Mouse (Mus musculus) liver, postnatal 0 days (tissue): ENCODE measurements around the gene Nphs2. TPM values are rescaled to one million over a fixed set of nuclear protein-coding genes. Genes with fewer than 3 reads are reported as not detected.
"Not testable (repeated sequence)": the region's sequence is repeated elsewhere in the genome, so short reads cannot be mapped to it uniquely, and the experiment has no call there.

Source experiments
- ATAC-seq: fragments of 200-750 bp; cut with Nextera tagmentation; 2 replicates; pipeline ENCODE4 v1.8.0; 2017; ENCODE audit warnings: mild to moderate bottlenecking, moderate library complexity
- DNase-seq: peaks from one replicate; pipeline ENCODE4 v3.0.0-alpha.2; 2016
- H3K27ac ChIP-seq: fragments of 300-500 bp; sonication (generic); 2 replicates; pipeline ENCODE4 v1.5.1; 2014; ENCODE audit warnings: antibody characterized with exemption, moderate library complexity, mild to moderate bottlenecking, low read depth
- H3K27me3 ChIP-seq: fragments of 300-500 bp; sonication (generic); 2 replicates; pipeline ENCODE4 v1.6.1; 2014; ENCODE audit warnings: low read length, control low read depth, mixed read lengths; ENCODE audit not compliant: insufficient read depth
- H3K36me3 ChIP-seq: fragments of 300-500 bp; sonication (generic); replicated peaks from 2 replicates; pipeline ENCODE4 v1.6.1; 2014; ENCODE audit warnings: mild to moderate bottlenecking, control low read depth, low read length, moderate library complexity, mixed read lengths; ENCODE audit not compliant: insufficient read depth
- H3K4me1 ChIP-seq: fragments of 300-500 bp; sonication (generic); 2 replicates; pipeline ENCODE4 v1.6.1; 2014; ENCODE audit warnings: antibody characterized with exemption, mild to moderate bottlenecking, control low read depth; ENCODE audit not compliant: insufficient read depth
- H3K4me2 ChIP-seq: fragments of 300-500 bp; sonication (generic); 2 replicates; pipeline ENCODE4 v1.6.1; 2014; ENCODE audit warnings: low read depth, mild to moderate bottlenecking, low read length, moderate library complexity, mixed read lengths
- H3K4me3 ChIP-seq: fragments of 300-500 bp; sonication (generic); 2 replicates; pipeline ENCODE4 v1.5.1; 2014; ENCODE audit warnings: low read depth, low read length
- H3K9ac ChIP-seq: fragments of 300-500 bp; sonication (generic); replicated peaks from 2 replicates; pipeline ENCODE4 v1.6.1; 2014; ENCODE audit warnings: mild to moderate bottlenecking, moderate library complexity
- H3K9me3 ChIP-seq: fragments of 300-500 bp; sonication (generic); 2 replicates; pipeline ENCODE4 v1.6.1; 2016; ENCODE audit warnings: mild to moderate bottlenecking, control low read depth, low read length, mixed read lengths
- CTCF ChIP-seq: sonication (generic); IDR thresholded peaks from 2 replicates; pipeline ENCODE4 v1.5.1; 2016; ENCODE audit warnings: antibody characterized with exemption, low read depth
- EP300 ChIP-seq: IDR thresholded peaks from 2 replicates; pipeline ENCODE4 v1.6.1; 2016; ENCODE audit warnings: antibody characterized with exemption, low read depth, mild to moderate bottlenecking
- WGBS: fragments of 180-500 bp; shearing (Covaris S2); extraction: QIAGEN DNeasy Blood & Tissue Kit; methylation state at CpG from one replicate; pipeline ENCODE4 v1.1.7; 2014; ENCODE audit not compliant: insufficient replicate concordance; 5-methylcytosine and 5-hydroxymethylcytosine counted together
- polyA plus RNA-seq: library from polyadenylated mRNA; unstranded; fragments of >200 nt; fragmentation: Nextera tagmentation; extraction: Ambion mirVana; gene quantifications from 2 replicates; pipeline ENCODE4 v1.2.1, GENCODE M21; 2015

Gene Nphs2
- not detected in 2 replicates for polyA plus RNA-seq

DNA sequence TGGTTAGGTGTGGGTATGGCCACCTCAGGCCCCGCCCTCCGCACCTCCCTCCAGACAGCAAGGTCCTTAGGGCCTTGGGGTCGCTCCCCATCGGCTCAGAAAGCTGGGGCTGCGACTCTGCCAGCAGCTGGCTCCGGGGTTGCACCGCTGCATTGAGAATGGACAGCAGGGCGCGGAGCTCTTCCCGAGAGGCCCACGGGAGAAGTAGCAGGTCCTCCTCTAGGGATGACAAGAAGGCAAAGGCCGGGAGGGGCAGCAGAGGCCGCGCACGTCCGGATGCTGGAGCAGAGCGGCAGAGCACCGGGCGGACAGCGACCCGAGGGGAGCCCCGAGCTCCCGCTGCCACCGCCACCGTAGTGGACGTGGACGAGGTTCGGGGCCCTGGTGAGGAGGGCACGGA, at the start of gene Nphs2:
Gene Nphs2, plus strand, starts transcription at position 98 of the 400 bp plus-strand sequence.
- peaks cover 26% of the 10 kb centered on the region for H3K27me3 ChIP-seq
- ATAC-seq (no peak), DNase-seq (peak; percentile 17)
- H3K4me1 ChIP-seq: peaks cover 2% of the 10 kb centered on the region; the same call in 1 of the 2 replicates
- peak within 1 kb of the TSS; percentile 29; the same call in 1 of the 2 replicates for H3K4me2 ChIP-seq
- H3K4me3 ChIP-seq: 0 out of 2 replicates have a peak within 1 kb of the TSS, but pooled peaks have one; percentile 4
- no peaks in the 10 kb centered on the region for H3K9me3 ChIP-seq
- no peak within 1 kb of the TSS for H3K27ac ChIP-seq
- no peaks in the 10 kb centered on the region for H3K36me3 ChIP-seq
- no peak for TF ChIP-seq EP300
- TF ChIP-seq CTCF: 0 out of 2 replicates have a peak, but pooled peaks have one; percentile 5
- H3K9ac ChIP-seq: no peak within 1 kb of the TSS
- WGBS: 4% methylated on average over 29 of the region's 29 CpGs

DNA sequence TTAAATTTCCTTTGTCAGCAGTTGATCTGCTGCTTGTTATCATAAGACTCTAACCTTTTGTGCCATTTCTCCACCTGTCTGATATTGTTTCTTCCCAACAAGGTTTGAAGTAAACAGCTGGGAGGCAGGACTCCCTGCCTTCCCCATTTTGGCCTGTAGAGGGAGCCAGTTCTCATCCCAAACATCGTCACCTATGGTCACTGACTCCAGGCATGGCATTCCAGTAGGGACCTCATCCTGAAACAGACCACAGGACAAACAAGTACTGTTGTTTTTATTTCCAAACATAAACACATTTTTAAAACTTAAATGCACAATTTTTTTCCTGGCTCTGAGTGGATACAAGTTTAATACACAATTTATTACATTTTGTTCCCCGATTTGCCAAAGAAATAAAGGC, 47.2 kb upstream of the Nphs2 start:
- ATAC-seq: no peak

DNA sequence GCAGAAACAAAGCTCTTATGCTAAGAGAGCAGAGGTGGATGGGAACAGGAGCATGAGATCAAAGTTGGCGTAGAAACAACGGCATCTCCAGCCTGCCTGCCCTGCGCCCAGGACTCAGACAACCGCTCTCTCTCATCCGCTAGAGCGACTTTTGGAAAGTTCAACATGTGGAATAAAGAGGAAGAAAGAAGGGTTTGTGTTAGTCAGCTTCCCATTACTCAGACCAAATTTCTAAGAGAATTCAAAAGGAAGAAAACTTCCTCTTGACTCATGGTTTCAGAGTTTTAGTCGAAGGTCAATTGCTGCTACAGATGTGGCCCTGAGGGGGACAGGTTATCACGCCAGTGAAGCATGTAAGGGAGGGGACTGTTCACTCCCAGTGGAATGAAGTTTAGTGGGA, 46.6 kb upstream of the Nphs2 start:
- Histone ChIP-seq H3K9me3 (no peaks in the 10 kb centered on the region), H3K4me2 (no peak overlapping the region), H3K36me3 (no peaks in the 10 kb centered on the region), H3K27ac (no peak overlapping the region), H3K4me1 (no peaks in the 10 kb centered on the region), H3K9ac (no peak overlapping the region), H3K27me3 (no peaks in the 10 kb centered on the region), H3K4me3 (no peak overlapping the region)
- ATAC-seq (no peak), DNase-seq (no peak)
- 83% methylated on average over 8 of the region's 8 CpGs for WGBS
- TF ChIP-seq EP300 (no peak), CTCF (no peak)

More for the DNA sequence above, 47.2 kb upstream of the Nphs2 start:
- no peaks in the 10 kb centered on the region for H3K4me1 ChIP-seq
- no peaks in the 10 kb centered on the region for H3K36me3 ChIP-seq
- H3K4me3 ChIP-seq: no peak overlapping the region
- no peak overlapping the region for H3K9ac ChIP-seq
- H3K27ac ChIP-seq: no peak overlapping the region
- 62% methylated on average over 2 of the region's 2 CpGs for WGBS
- DNase-seq: peak; percentile 67
- no peak overlapping the region for H3K4me2 ChIP-seq
- H3K9me3 ChIP-seq: no peaks in the 10 kb centered on the region
- no peaks in the 10 kb centered on the region for H3K27me3 ChIP-seq
- peak; percentile 89 for TF ChIP-seq CTCF
- no peak for TF ChIP-seq EP300

DNA sequence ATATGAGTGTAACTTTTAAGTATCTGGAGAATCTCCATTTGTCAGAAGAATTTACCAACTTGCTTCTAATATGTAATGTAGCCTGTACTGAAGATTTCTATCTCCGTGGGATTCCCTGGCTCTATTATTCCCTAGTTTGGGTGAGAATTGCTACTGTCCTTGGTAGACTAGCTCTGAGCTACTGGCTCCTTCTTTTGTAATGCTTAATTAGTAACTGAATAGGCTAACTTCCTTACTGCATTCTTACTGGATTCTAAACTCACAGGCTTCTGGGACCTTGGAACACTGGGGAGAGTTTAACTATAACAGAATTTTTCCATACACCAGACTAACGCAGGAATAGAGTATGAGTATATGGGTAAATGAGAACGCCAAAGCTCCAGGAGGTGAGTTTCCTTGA, 42.0 kb upstream of the Nphs2 start:
- H3K4me1 ChIP-seq, H3K27me3 ChIP-seq, H3K36me3 ChIP-seq, H3K9ac ChIP-seq, H3K4me3 ChIP-seq, ATAC-seq, H3K4me2 ChIP-seq, H3K27ac ChIP-seq, H3K9me3 ChIP-seq, DNase-seq: not testable (repeated sequence)
- WGBS: 56% methylated on average over 3 of the region's 3 CpGs

DNA sequence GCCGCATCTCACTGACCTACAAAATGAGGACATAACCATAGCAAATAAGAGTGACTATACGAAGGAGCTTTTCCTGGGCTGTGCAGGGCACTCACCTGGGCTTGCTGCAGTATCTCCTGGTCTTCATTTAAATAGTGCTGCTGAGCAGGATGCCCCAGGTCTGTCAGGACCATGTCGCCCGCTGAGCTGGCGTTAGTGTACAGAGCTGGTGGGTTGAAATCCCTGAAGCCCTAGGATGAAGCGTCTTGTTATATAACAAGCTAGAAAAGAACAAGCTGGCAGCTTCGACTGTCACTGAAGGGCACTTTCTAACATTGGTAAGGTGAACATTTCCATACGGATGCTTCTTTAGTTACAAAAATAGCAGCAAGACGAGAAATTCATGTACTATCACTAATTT, 40.1 kb upstream of the Nphs2 start:
- no peak for ATAC-seq

DNA sequence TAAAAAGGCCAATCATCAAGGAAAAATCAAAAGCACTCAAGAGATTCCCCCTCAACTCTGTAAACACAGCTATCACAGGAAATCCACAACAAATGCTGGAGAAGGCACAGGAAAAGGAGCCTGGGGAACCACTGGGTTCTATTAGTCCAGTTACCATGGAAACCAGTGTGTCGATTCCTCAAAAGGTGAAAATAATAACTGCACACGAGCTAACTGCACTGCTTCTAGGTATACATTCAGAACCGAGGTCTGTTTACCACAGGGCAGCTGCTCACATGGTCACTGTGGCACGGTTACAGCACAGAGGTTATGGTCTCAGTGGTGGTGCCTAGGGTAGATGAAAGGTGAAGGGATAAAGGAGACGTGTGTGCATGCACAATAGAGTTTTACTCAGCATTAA, 38.9 kb upstream of the Nphs2 start:
- 36% methylated on average over 5 of the region's 5 CpGs for WGBS

More for the DNA sequence above, 40.1 kb upstream of the Nphs2 start:
- Histone ChIP-seq H3K9ac (no peak overlapping the region), H3K36me3 (no peaks in the 10 kb centered on the region), H3K4me2 (no peak overlapping the region), H3K4me1 (no peaks in the 10 kb centered on the region), H3K4me3 (no peak overlapping the region), H3K27me3 (no peaks in the 10 kb centered on the region), H3K9me3 (no peaks in the 10 kb centered on the region), H3K27ac (no peak overlapping the region)
- 77% methylated on average over 9 of the region's 9 CpGs for WGBS
- TF ChIP-seq CTCF (no peak), EP300 (no peak)
- no peak for DNase-seq

DNA sequence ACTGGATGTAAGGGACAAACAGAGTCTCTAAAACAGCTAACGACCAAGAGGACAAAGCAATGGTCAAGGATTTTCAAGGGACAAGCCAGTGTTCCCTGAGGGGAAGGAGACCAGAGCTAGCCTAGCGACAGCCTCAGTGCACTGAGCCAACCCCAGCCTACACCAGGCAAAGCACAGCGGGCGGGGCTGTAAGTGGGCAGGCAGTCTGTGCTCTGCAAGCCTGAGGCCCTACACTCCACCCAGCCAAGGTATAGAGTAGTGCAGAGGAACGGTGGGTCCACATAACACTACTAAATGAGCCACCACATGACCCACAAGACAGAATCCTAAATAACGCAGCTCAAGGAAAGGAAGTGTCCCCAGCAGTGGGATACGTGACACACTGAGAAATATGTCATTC, 36.9 kb upstream of the Nphs2 start:
- H3K9me3 ChIP-seq: no peaks in the 10 kb centered on the region
- no peaks in the 10 kb centered on the region for H3K36me3 ChIP-seq
- ATAC-seq (no peak), DNase-seq (no peak)
- H3K27ac ChIP-seq: no peak overlapping the region
- no peak for TF ChIP-seq CTCF
- no peak for TF ChIP-seq EP300
- no peak overlapping the region for H3K4me2 ChIP-seq
- no peak overlapping the region for H3K4me3 ChIP-seq
- H3K27me3 ChIP-seq: no peaks in the 10 kb centered on the region
- no peaks in the 10 kb centered on the region for H3K4me1 ChIP-seq
- no peak overlapping the region for H3K9ac ChIP-seq
- 63% methylated on average over 7 of the region's 7 CpGs for WGBS

More for the DNA sequence above, 38.9 kb upstream of the Nphs2 start:
- DNase-seq: no peak
- Histone ChIP-seq H3K4me3 (no peak overlapping the region), H3K4me2 (no peak overlapping the region), H3K9ac (no peak overlapping the region), H3K4me1 (no peaks in the 10 kb centered on the region), H3K9me3 (no peaks in the 10 kb centered on the region), H3K27me3 (no peaks in the 10 kb centered on the region), H3K36me3 (no peaks in the 10 kb centered on the region), H3K27ac (no peak overlapping the region)
- no peak for ATAC-seq
- TF ChIP-seq EP300 (no peak), CTCF (no peak)
